Mouse (Mus musculus) layer of hippocampus, adult 18-20 months (tissue): ENCODE data around the gene Ndufs3. TPM values are rescaled to one million over a fixed set of nuclear protein-coding genes. Genes with fewer than 3 reads are reported as not detected.
"Not testable (repeated sequence)": the region's sequence is repeated elsewhere in the genome, so short reads cannot be mapped to it uniquely, and the experiment has no call there.

Source experiments
- DNase-seq, 2 experiments: peaks; one replicate each; pipeline ENCODE4 v3.0.0; 2022; ENCODE audit warnings: low spot score in 2 of 2
- total RNA-seq, 2 experiments: library from RNA; stranded (reverse); gene quantifications; 2 replicates each; pipeline ENCODE4 v1.2.3; 2021

Gene Ndufs3
- total RNA-seq, 2 experiments from 2014 or later, result 225 to 240 TPM

- no peak for DNase-seq
Measured at GRCm38 (mm10) chr2:90910861-90911260, 6.2 kb upstream of the Ndufs3 start.

- no peak for DNase-seq
Measured at GRCm38 (mm10) chr2:90906721-90907120, 2.1 kb upstream of the Ndufs3 start.

GRCm38 (mm10) chr2:90904856-90905224 is 213 bp upstream of the Ndufs3 start:
- no peak for DNase-seq

GRCm38 (mm10) chr2:90903398-90903797 is 1.2 kb downstream of the Ndufs3 start:
- DNase-seq, result no peak

- not testable (repeated sequence) for DNase-seq
Measured at GRCm38 (mm10) chr2:90894299-90894677, 10.3 kb downstream of the Ndufs3 start.

GRCm38 (mm10) chr2:90893673-90894298 is 10.8 kb downstream of the Ndufs3 start:
- DNase-seq, result no peak

- DNase-seq, result no peak
Measured at GRCm38 (mm10) chr2:90889550-90890548, 14.8 kb downstream of the Ndufs3 start.

- no peak for DNase-seq
Measured at GRCm38 (mm10) chr2:90887627-90888026, 17.0 kb downstream of the Ndufs3 start.

- no peak for DNase-seq
Measured at GRCm38 (mm10) chr2:90886436-90886835, 18.2 kb downstream of the Ndufs3 start.

GRCm38 (mm10) chr2:90885218-90886041 is 19.2 kb downstream of the Ndufs3 start, which contains the start of gene C1qtnf4:
C1qtnf4 (plus strand) TSS chr2:90885860.
- DNase-seq, result peak; percentile 35 to 44

GRCm38 (mm10) chr2:90881824-90882223 is 22.8 kb downstream of the Ndufs3 start:
- DNase-seq, result no peak

GRCm38 (mm10) chr2:90880144-90880785 is 24.4 kb downstream of the Ndufs3 start:
- DNase-seq, result no peak

GRCm38 (mm10) chr2:90879419-90879818 is 25.2 kb downstream of the Ndufs3 start:
- DNase-seq, result no peak

- DNase-seq, result peak in 1 of 2 experiments; percentile 63
Measured at GRCm38 (mm10) chr2:90877584-90878259, 26.9 kb downstream of the Ndufs3 start.

GRCm38 (mm10) chr2:90875239-90875638 is 29.4 kb downstream of the Ndufs3 start:
- no peak for DNase-seq

- no peak for DNase-seq
Measured at GRCm38 (mm10) chr2:90874025-90874424, 30.6 kb downstream of the Ndufs3 start.

- no peak for DNase-seq
Measured at GRCm38 (mm10) chr2:90871180-90871961, 33.3 kb downstream of the Ndufs3 start.

- peak; percentile 58 to 72 for DNase-seq
Measured at GRCm38 (mm10) chr2:90870136-90870601, 34.5 kb downstream of the Ndufs3 start.

GRCm38 (mm10) chr2:90866524-90866923 is 38.1 kb downstream of the Ndufs3 start:
- peak; percentile 81 to 93 for DNase-seq
